Mouse (Mus musculus) liver, embryonic 14.5 days (tissue): ENCODE results near the gene Sccpdh.

ENCODE experiments used
- CTCF ChIP-seq: IDR thresholded peaks from 2 replicates; pipeline ENCODE4 v1.5.1; 2016; ENCODE audit warnings: antibody characterized with exemption, low read depth, control low read depth
- EP300 ChIP-seq: IDR thresholded peaks from 2 replicates; pipeline ENCODE4 v1.6.1; 2016; ENCODE audit warnings: antibody characterized with exemption, low read depth

- TF ChIP-seq CTCF (no peak), EP300 (no peak)
Measured at GRCm38 (mm10) chr1:179627855-179628254, 40.2 kb upstream of the Sccpdh start.
